Mouse (Mus musculus) kidney, adult 2 months (tissue): Measurements from ENCODE around the gene Pecam1.

ENCODE experiments used
- CTCF ChIP-seq: fragments of 200-500 bp; conservative IDR thresholded peaks from 2 replicates; pipeline ENCODE4 v1.5.1; 2011; ENCODE audit warnings: low read depth, mild to moderate bottlenecking, control low read depth, low read length, moderate library complexity, mixed read lengths; ENCODE audit not compliant: insufficient read depth, insufficient read length
- POLR2A ChIP-seq: fragments of 200-500 bp; IDR thresholded peaks from one replicate; pipeline ENCODE4 v1.6.1; 2011; ENCODE audit warnings: low read depth, low read length, control low read depth

DNA sequence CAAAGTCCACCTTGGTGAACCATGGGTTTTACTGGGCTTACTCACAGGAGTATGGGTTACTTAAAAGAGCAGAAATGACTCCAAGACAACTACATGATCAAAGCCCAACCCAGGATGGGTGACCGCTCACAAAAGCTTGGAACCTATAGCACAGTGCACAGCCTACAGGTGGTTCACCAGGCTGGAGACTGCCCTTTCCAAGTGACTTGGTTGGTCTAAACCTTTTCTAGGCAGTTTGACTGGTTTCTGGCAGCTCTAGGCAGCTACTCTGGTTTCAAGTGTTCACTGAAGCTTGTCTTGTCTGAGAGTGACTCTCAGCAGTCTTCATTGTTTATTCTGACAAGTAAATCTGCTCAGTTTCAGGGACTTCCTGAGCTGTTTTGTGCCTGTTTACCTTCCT lies 20.8 kb downstream of the Pecam1 start:
- TF ChIP-seq CTCF (no peak), POLR2A (no peak)
